8 mouse cellular contexts compared by ENCODE assay signal in the genomic region with DNA sequence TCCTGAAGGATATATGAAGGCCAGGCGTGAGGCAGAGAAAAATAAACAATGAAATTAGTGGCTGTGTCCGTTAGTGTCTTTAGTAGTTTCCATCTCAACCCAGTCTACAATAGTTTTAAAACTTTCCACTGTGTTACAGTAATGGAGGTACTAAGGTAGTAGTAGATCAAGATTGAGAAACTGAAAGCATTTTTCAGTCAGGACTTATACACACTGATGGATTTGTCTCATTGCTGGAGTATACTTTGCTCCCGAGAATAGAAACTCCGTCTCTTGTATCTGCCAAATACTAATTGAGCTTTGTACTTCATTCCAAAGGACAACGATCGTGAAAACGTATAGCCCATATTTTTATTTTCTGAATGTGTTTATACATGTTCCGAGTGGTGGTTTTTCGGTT. TPM values are rescaled to one million over a fixed set of nuclear protein-coding genes. Genes with fewer than 3 reads are reported as not detected.
DNase-seq lines count a peak whose midpoint lies in the region; ATAC-seq and TF ChIP-seq lines count a peak whose summit lies in the region.

No protein-coding gene starts in this region.

- H3K36me3 ChIP-seq in lung, embryonic 14.5 days (ENCODE audit: insufficient read depth), result peaks cover 16% of the 10 kb centered on the region
- H3K36me3 ChIP-seq in embryonic facial prominence, embryonic 13.5 days, result peaks cover 9% of the 10 kb centered on the region
- peaks cover 16% of the 10 kb centered on the region for H3K36me3 ChIP-seq in small intestine, adult 2 months (ENCODE audit: control insufficient read depth, insufficient read depth, low read length)

- ATAC-seq in lung, embryonic 14.5 days (ENCODE audit: insufficient read depth), result no peak
- ATAC-seq in embryonic facial prominence, embryonic 13.5 days (ENCODE audit: insufficient number of reproducible peaks, insufficient read depth, low FRiP score, low TSS enrichment, low read depth), result no peak

- H3K9ac ChIP-seq in lung, embryonic 14.5 days, result peak overlapping the region; percentile 95
- peak overlapping the region; percentile 94 for H3K9ac ChIP-seq in embryonic facial prominence, embryonic 13.5 days

- peak overlapping the region; percentile 97 for H3K27ac ChIP-seq in lung, embryonic 14.5 days (ENCODE audit: low read depth)
- H3K27ac ChIP-seq in embryonic facial prominence, embryonic 13.5 days, result peak overlapping the region; percentile 97
- peak overlapping the region; percentile 94 for H3K27ac ChIP-seq in small intestine, adult 2 months (ENCODE audit: insufficient read depth, low read depth, low read length)

- 27% methylated on average over 9 of the region's 9 CpGs for WGBS in lung, embryonic 14.5 days
- WGBS in embryonic facial prominence, embryonic 13.5 days, result 36% methylated on average over 9 of the region's 9 CpGs
- 8% methylated on average over 9 of the region's 9 CpGs for WGBS in large intestine, adult 2 months
- WGBS in small intestine, adult 2 months, result 9% methylated on average over 9 of the region's 9 CpGs

- H3K27me3 ChIP-seq in lung, embryonic 14.5 days (ENCODE audit: insufficient read depth, low read length), result no peaks in the 10 kb centered on the region
- H3K27me3 ChIP-seq in embryonic facial prominence, embryonic 13.5 days, result no peaks in the 10 kb centered on the region
- H3K27me3 ChIP-seq in small intestine, adult 2 months (ENCODE audit: control insufficient read depth, insufficient read depth, low read length), result no peaks in the 10 kb centered on the region

- H3K4me1 ChIP-seq in lung, embryonic 14.5 days (ENCODE audit: insufficient read depth), result peaks cover 12% of the 10 kb centered on the region; the same call in 1 of the 2 replicates
- H3K4me1 ChIP-seq in embryonic facial prominence, embryonic 13.5 days, result peaks cover 17% of the 10 kb centered on the region
- H3K4me1 ChIP-seq in small intestine, adult 2 months (ENCODE audit: control insufficient read depth, insufficient read depth, insufficient read length, low read length), result no peaks in the 10 kb centered on the region

- H3K4me3 ChIP-seq in lung, embryonic 14.5 days (ENCODE audit: low read depth, low read length), result peak overlapping the region; percentile 93
- H3K4me3 ChIP-seq in embryonic facial prominence, embryonic 13.5 days, result peak overlapping the region; percentile 91
- peak overlapping the region; percentile 71 for H3K4me3 ChIP-seq in small intestine, adult 2 months (ENCODE audit: low read depth, low read length)

- no peak for TF ChIP-seq CTCF in lung, embryonic 14.5 days (IDR thresholded peaks at IDR 0.05; ENCODE audit: low read depth)
- TF ChIP-seq CTCF in small intestine, adult 2 months (IDR thresholded peaks at IDR 0.05; ENCODE audit: extremely low read depth, insufficient read length, insufficient replicate concordance, low read depth, low read length), result no peak

- no peaks in the 10 kb centered on the region for H3K9me3 ChIP-seq in lung, embryonic 14.5 days (ENCODE audit: low read depth, low read length)
- H3K9me3 ChIP-seq in embryonic facial prominence, embryonic 13.5 days, result no peaks in the 10 kb centered on the region

- DNase-seq in lung, embryonic 14.5 days, result peak; percentile 21
- DNase-seq in lung, postnatal 36 days, result no peak
- peak; percentile 36 for DNase-seq in large intestine, adult 2 months (ENCODE audit: low read depth, low spot score)
- no peak for DNase-seq in cerebellum, postnatal 25 days
- DNase-seq in left cerebral cortex, postnatal 25 days (ENCODE audit: low spot score in 2 of 2), result no peak
- no peak for DNase-seq in layer of hippocampus, postnatal 10 days (ENCODE audit: low spot score in 2 of 2)

- H3K4me2 ChIP-seq in lung, embryonic 14.5 days, result peak overlapping the region; percentile 60
- peak overlapping the region; percentile 64 for H3K4me2 ChIP-seq in embryonic facial prominence, embryonic 13.5 days

- TF ChIP-seq POLR2A in small intestine, adult 2 months (IDR thresholded peaks at IDR 0.05; ENCODE audit: low read depth, low read length), result no peak

- intact Hi-C loops in left cerebral cortex, postnatal 25 days (cut with DNase I), result loop anchor here (10.0 kb wide), 1 partner anchor 1035 kb away; a partner anchor contains a TSS

RNA-seq across cellular contexts. Expression of a gene that starts 1.0 kb away (rescaled TPM):
- 41.8 and 42.1 TPM in 2 replicates for polyA plus RNA-seq in lung, embryonic 14.5 days (2014; fragmentation: Nextera tagmentation; extraction: Ambion mirVana)
- polyA plus RNA-seq in embryonic facial prominence, embryonic 13.5 days (2015; fragmentation: Nextera tagmentation; extraction: Ambion mirVana), result 50.7 and 51.2 TPM in 2 replicates
- 12.2 and 18.9 TPM in 2 replicates for polyA plus RNA-seq in large intestine, adult 2 months (2012; rRNA removed)
- polyA plus RNA-seq in small intestine, adult 2 months (2012; rRNA removed), result 8.5 and 15.7 TPM in 2 replicates
- total RNA-seq in left cerebral cortex, postnatal 25 days (2021), result 10 to 100 TPM; 27.3 to 32.5 TPM
- 10 to 100 TPM; 22.8 to 24.5 TPM for total RNA-seq in layer of hippocampus, postnatal 10 days (2021)

RNA-seq across cellular contexts. Expression of a gene that starts 1.1 kb away (rescaled TPM):
- 24.9 TPM in 2 replicates for polyA plus RNA-seq in lung, embryonic 14.5 days (2014; fragmentation: Nextera tagmentation; extraction: Ambion mirVana)
- polyA plus RNA-seq in embryonic facial prominence, embryonic 13.5 days (2015; fragmentation: Nextera tagmentation; extraction: Ambion mirVana), result 33.9 and 37.8 TPM in 2 replicates
- 7.4 and 14.0 TPM in 2 replicates for polyA plus RNA-seq in large intestine, adult 2 months (2012; rRNA removed)
- 1.5 and 2.3 TPM in 2 replicates for polyA plus RNA-seq in small intestine, adult 2 months (2012; rRNA removed)
- 10 to 100 TPM; 12.5 to 13.2 TPM for total RNA-seq in left cerebral cortex, postnatal 25 days (2021)
- 10 to 100 TPM; 12.8 to 13.4 TPM for total RNA-seq in layer of hippocampus, postnatal 10 days (2021)

Comparison
In these comparisons a context has a peak if more than half of its experiments do, and no peak if none do; other contexts are left out.
1. DNase-seq: peak in lung, embryonic 14.5 days (single experiment) and large intestine, adult 2 months (single experiment); none in lung, postnatal 36 days (single experiment), cerebellum, postnatal 25 days (0 of 2), left cerebral cortex, postnatal 25 days (0 of 2) and layer of hippocampus, postnatal 10 days (0 of 2).
2. Peak in every context shown above with its lines, with median percentiles within 50 percentile points of each other: H3K27ac ChIP-seq and H3K4me3 ChIP-seq.